Mouse (Mus musculus) cerebellum, adult 9-11 months (tissue): ENCODE measurements at regions not wholly inside any gene's neighbourhood (a gene's known extent, or its start where the extent isn't known, plus 50 kb on each side); places are given as distances from the start of the nearest gene placed in this dataset.

Source experiments
- DNase-seq: peaks from one replicate; pipeline ENCODE4 v3.0.0; 2022

DNA sequence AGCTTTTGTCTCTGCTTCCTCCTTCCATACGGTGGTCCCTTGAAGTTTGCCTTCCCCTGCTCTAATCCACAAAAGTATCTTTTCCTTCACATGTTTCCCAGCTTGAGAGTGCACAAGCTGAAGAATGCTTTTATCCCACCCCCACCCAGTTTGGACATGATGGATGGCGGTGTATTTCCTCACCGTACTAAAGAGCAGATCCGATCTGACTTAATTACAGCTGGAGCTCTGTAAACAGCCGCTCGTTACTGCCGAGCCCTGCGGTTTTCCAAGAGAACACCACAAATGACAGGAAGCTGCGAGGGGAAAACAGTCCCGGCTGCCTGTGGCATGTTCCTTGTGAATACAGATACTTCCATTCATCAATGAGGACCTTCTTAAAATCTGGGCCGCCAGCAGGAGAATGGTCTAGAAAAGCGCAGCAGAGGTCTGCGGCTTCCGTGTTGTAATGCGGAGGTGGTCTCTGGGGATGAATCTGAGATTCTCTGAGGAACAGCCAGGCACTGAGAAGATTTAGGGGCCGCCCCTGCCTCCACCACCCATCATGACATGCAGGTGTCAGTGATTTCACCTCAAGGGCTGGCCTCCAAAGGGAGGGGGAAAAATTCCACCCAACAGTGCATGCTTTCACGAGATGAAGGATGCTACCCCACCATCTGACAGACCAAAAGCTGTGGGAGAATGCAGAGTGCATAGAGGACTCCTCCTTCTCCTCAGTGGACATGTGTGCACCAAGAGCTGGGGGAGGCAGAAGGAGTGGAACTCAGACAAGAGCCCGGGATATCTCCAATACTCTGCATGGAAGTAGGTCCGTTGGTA lies 155.7 kb upstream of the Cd180 start:
- DNase-seq: no peak

DNA sequence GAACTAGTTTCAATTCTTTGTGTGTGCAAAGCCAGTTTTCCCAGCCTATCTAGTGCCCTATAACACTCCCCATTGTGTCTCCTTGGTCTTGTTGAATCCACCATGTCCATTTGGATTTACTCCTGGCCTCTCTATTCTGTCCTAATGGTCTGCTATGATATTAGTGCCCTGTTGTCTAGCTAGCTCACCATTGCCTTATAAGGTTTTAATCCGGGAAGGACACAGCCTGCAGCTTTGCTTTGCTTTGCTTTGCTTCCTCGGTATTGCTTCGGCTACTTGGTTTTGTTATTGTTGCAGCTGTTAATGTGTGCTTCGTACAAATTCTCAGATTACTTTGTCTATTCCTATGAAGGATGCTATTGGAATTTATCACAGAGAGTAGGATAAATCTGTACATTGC lies 152.9 kb upstream of the Cd180 start:
- DNase-seq: no peak

DNA sequence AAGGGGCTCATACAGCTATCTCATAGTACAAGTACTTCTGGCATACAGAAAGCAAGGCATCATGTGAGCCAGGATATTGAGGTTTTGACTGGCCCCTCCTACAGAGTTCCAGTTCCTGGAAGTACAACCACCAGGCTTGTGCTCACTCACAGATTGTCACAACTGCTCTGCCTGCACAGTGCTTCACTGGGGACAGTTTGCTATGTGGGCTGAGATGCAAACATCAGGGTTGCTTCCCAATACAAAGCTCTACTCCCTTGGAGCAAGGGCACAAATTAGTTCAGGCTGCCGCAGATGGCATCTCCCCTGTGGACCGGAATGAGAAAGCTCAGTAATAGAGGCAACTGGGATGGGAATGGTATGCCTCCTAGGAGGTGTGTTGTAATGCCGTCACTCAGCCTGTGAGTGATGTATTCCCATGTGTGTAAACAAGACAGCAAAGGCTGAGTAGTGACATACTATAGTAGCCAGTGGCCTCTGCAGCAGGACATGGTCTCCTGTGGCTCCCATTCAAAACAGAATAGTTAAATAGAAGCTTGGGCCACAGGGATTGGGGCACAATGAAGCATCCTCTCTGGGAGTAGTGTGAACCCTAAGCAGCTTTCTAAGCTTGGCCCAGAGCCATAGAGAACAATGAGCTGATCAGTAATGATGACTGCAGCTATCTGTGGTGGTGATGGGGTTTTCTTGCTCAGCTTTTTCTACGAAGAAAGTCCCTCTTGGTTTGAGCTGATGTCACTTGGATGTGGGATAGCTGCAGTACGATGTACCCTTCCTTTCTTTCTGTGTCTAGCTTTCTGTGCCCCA lies 148.8 kb upstream of the Cd180 start:
- no peak for DNase-seq

- no peak for DNase-seq
Measured at GRCm38 (mm10) chr13:102545845-102546615, 147.3 kb upstream of the Cd180 start.

DNA sequence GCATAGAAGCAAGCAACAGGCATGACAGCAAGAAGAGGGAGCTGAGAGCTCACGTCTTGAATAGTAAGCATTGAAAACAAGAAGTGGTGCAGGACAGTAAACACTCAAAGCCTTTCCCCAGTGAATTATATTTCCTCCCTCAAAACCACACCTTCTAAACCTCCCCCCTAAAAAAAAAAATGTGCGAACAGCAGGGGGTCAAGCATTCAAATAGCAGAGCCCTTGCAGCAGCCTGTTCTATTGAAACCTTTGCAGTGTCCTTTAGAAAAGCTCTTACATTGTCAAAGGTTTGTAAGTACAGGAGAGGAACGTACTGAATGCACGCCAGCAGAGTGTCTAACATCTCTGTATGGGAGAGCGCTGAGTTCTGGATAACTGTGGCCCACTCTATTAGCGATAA lies 145.1 kb upstream of the Cd180 start:
- no peak for DNase-seq

GRCm38 (mm10) chr13:102566846-102567572 lies 126.3 kb upstream of the Cd180 start:
- DNase-seq: no peak

DNA sequence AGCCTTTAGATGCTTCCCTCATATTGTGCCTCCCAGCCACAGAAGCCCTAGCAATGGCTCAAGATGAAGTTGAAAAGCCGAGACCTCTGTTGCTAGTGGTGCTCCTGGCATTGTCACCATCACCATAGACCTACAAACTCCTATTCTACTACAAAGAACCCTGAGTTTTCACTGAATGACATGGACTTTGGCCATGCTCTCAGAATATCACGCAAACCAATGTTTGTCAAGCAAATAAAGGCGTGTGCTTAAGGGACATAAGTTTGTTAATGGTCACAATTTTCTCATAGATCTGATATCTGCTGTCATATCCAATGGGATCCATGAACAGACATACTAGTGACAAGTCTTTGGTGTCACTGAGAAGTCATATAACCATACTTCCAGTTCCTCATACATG lies 123.8 kb upstream of the Cd180 start:
- no peak for DNase-seq

DNA sequence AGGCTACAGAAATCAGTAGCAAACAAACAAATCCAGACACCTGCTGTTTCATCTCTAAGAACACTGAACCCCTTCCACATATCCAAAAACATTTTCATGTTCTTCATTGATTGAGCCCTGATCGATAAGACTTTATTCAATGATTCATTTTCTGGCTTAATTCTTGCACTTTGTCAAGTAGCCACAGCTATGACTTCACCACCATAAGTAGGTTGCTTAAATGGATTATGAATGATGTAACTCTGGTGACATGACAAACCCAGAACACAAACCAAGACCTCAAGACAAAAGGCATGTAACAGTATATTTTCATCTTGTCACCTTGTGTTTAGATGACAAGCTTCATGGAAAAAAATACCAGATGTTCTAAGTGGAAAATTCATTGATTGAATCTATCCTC lies 123.1 kb upstream of the Cd180 start:
- DNase-seq: no peak

DNA sequence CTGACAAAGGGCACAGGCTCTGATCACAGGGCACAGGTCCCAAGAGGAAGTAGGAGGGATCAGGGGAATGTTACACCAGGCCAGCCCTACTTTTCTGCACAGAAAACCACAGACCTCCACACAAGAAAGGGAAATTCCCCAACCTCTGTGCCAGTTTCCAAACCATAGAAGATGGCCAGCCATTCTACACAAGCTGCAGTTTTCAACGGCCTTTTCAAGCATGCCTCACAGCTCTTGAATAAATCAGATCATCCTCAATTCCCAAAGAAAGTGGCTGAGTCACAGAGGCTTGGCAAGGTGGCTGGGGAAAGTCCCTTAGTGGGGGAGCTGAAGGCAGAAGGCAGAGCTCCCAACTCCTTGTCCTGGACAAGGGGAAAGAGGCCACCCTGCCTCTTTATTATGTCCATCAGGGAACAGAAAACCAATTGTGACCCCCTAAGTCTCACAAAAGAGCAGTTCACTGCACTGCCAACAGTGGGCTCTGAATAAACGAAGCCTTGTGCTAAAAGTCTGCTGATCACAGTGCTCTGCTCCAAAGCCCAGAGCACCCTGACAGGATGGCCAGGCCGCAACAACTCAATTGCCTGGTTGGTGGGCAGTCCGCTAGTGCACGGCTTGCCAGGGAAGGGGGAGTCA lies 120.0 kb upstream of the Cd180 start:
- peak; percentile 67 for DNase-seq

- DNase-seq: no peak
Measured at GRCm38 (mm10) chr13:102576871-102577662, 116.3 kb upstream of the Cd180 start.

GRCm38 (mm10) chr13:102578811-102579210 lies 114.5 kb upstream of the Cd180 start:
- no peak for DNase-seq

GRCm38 (mm10) chr13:102579638-102580037 lies 113.7 kb upstream of the Cd180 start:
- no peak for DNase-seq

- DNase-seq: no peak
Measured at GRCm38 (mm10) chr13:102583984-102584645, 109.2 kb upstream of the Cd180 start.

DNA sequence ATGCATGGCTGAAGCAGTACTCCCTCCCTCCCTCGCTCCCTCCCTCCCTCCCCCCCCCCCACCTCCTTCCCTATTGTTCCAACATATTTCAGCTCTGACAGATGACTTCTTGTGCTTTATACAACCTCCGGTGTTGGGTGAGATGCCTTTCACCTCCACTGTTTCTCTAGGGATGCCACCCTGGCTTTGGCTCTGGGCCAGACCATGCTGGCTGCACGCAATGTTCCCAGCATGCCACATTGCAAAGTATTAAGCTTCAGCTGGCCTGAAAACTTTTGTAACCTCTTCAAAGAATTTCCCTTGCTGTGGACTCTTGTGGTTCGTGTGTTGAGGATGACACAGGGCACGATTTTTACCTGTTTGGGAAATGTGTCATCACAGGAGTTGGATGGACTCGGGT lies 107.1 kb upstream of the Cd180 start:
- DNase-seq: no peak

DNA sequence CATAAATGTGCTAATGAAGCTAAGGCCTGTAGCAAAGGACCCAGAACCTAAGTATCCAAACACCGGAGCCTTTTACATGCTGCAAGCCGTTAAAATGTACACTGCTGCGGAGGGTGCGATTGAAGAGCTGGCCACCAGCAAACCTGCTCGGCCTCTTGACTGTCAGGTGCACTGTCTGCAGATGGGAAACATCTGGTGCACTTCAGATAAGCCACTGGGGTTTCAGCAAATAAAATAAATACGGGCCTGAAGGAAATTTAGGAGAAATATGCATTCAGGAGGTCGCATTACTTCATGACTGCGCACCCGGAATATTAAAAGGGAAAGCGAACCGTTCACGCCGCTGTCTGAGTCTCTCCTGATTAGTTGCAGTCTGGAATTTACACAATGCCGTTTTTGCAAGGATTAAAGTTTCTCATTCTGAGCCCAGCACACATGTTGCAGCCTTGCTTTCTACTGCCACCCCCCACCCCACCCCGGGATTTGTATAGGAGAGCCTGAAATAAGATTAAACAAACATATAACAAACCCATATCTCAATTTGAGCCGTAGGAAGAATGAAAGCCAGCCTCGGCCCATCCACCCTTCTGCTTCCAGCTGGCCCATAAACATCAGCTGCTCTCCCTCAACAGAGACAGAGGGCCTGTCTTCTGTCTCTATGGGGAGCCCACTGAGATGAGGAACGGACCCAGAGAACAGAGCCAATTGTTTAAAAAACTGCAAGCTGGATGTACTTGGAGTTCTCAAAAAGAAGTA lies 103.5 kb upstream of the Cd180 start:
- peak; percentile 31 for DNase-seq

- DNase-seq: no peak
Measured at GRCm38 (mm10) chr13:102591803-102592537, 101.4 kb upstream of the Cd180 start.

GRCm38 (mm10) chr13:102593405-102594200 lies 99.8 kb upstream of the Cd180 start:
- DNase-seq: peak; percentile 25

GRCm38 (mm10) chr13:102594201-102594600 lies 99.2 kb upstream of the Cd180 start:
- DNase-seq: no peak
